Comparison of ENCODE assay signal across 10 mouse cellular contexts in the genomic region with DNA sequence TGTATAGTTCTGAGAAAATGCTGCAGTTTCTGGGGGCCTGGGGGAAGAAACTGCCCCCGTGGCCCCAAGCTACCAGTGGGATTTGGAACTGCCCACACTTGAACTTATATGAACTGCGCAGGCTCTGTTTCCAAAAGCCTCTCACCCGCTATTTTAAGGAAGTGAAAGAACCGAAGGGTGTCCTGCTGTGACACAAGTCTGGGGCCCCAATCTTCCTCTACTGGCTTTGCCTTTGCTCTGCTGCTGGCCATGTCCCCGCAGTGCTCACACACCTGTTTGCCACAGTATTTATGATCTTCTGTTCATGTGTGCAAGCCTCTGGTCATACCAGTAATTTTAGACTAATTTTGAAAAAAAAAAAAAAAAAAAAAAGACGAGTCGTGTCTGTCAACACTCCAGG. TPM values are rescaled to one million over a fixed set of nuclear protein-coding genes. Genes with fewer than 3 reads are reported as not detected.
DNase-seq lines count a peak whose midpoint lies in the region; ATAC-seq lines count a peak whose summit lies in the region.
"Had no signal": no experiment of that assay in that cellular context is flagged by ENCODE, and none has a peak within 500 bp of the region (broad histone marks: within the 10 kb centered on the region; RNA-seq: fewer than 3 reads in every experiment).

No protein-coding gene starts in this region.

- H3K9ac ChIP-seq in hindbrain, embryonic 13.5 days: no peak overlapping the region
- H3K9ac ChIP-seq in hindbrain, embryonic 11.5 days (ENCODE audit: low read depth, low read length): no peak overlapping the region
- no peak overlapping the region for H3K9ac ChIP-seq in embryonic facial prominence, embryonic 14.5 days (ENCODE audit: low read depth, low read length)
- H3K9ac ChIP-seq in intestine, embryonic 14.5 days (ENCODE audit: low read length): no peak overlapping the region

- no peak for ATAC-seq in hindbrain, embryonic 13.5 days (ENCODE audit: low FRiP score)
- ATAC-seq in hindbrain, embryonic 11.5 days (ENCODE audit: low FRiP score): no peak
- ATAC-seq in embryonic facial prominence, embryonic 14.5 days (ENCODE audit: low read depth): no peak
- ATAC-seq in intestine, embryonic 14.5 days (replicated peaks; ENCODE audit: low FRiP score, low TSS enrichment, low read depth): no peak

- H3K4me1 ChIP-seq in hindbrain, embryonic 13.5 days (replicated peaks): peaks cover 13% of the 10 kb centered on the region
- no peaks in the 10 kb centered on the region for H3K4me1 ChIP-seq in hindbrain, embryonic 11.5 days (replicated peaks; ENCODE audit: control insufficient read depth, insufficient read depth, low read length)
- no peaks in the 10 kb centered on the region; the same call in 1 of the 2 replicates for H3K4me1 ChIP-seq in embryonic facial prominence, embryonic 14.5 days (ENCODE audit: control insufficient read depth, insufficient read depth, low read length)
- H3K4me1 ChIP-seq in intestine, embryonic 14.5 days (replicated peaks; ENCODE audit: control insufficient read depth, insufficient read depth, low read length): peaks cover 2% of the 10 kb centered on the region; the same call in 1 of the 2 replicates
- peaks cover 15% of the 10 kb centered on the region for H3K4me1 ChIP-seq in midbrain, embryonic 10.5 days

- H3K27me3 ChIP-seq in hindbrain, embryonic 13.5 days: peaks cover 9% of the 10 kb centered on the region
- peaks cover 6% of the 10 kb centered on the region; the same call in 1 of the 2 replicates for H3K27me3 ChIP-seq in hindbrain, embryonic 11.5 days (ENCODE audit: control insufficient read depth, insufficient read depth, low read length)
- H3K27me3 ChIP-seq in embryonic facial prominence, embryonic 14.5 days (replicated peaks; ENCODE audit: control insufficient read depth, insufficient read depth, low read length): no peaks in the 10 kb centered on the region
- H3K27me3 ChIP-seq in intestine, embryonic 14.5 days (replicated peaks; ENCODE audit: control insufficient read depth, insufficient read depth, low read length): no peaks in the 10 kb centered on the region
- peaks cover 14% of the 10 kb centered on the region for H3K27me3 ChIP-seq in midbrain, embryonic 10.5 days (ENCODE audit: low read depth, poor library complexity, severe bottlenecking)

- H3K4me3 ChIP-seq in hindbrain, embryonic 13.5 days: no peak overlapping the region
- H3K4me3 ChIP-seq in hindbrain, embryonic 11.5 days (ENCODE audit: low read depth, low read length): no peak overlapping the region
- 0 out of 2 replicates have a peak overlapping the region, but pooled peaks have one; percentile 54 for H3K4me3 ChIP-seq in embryonic facial prominence, embryonic 14.5 days (ENCODE audit: low read depth, low read length)
- H3K4me3 ChIP-seq in intestine, embryonic 14.5 days (ENCODE audit: low read depth, low read length): 0 out of 2 replicates have a peak overlapping the region, but pooled peaks have one; percentile 56
- H3K4me3 ChIP-seq in midbrain, embryonic 10.5 days: peak overlapping the region; percentile 67; the same call in 1 of the 2 replicates

- H3K27ac ChIP-seq in hindbrain, embryonic 13.5 days: no peak overlapping the region
- no peak overlapping the region for H3K27ac ChIP-seq in hindbrain, embryonic 11.5 days (ENCODE audit: low read depth, low read length)
- no peak overlapping the region for H3K27ac ChIP-seq in embryonic facial prominence, embryonic 14.5 days (replicated peaks; ENCODE audit: low read depth, low read length)
- H3K27ac ChIP-seq in intestine, embryonic 14.5 days (ENCODE audit: low read depth): peak overlapping the region; percentile 54; the same call in 1 of the 2 replicates
- no peak overlapping the region for H3K27ac ChIP-seq in midbrain, embryonic 10.5 days (replicated peaks)

- intact Hi-C loops in left cerebral cortex, postnatal 25 days (cut with DNase I): loop anchor here (5.0 kb wide), 1 partner anchor 153 kb away; no protein-coding TSS in a partner anchor

- peak overlapping the region; percentile 89 for H3K4me2 ChIP-seq in hindbrain, embryonic 13.5 days
- no peak overlapping the region; the same call in 1 of the 2 replicates for H3K4me2 ChIP-seq in hindbrain, embryonic 11.5 days (replicated peaks; ENCODE audit: low read depth, low read length)
- peak overlapping the region; percentile 91 for H3K4me2 ChIP-seq in embryonic facial prominence, embryonic 14.5 days (ENCODE audit: low read depth, low read length)
- H3K4me2 ChIP-seq in intestine, embryonic 14.5 days (ENCODE audit: low read length): peak overlapping the region; percentile 81

- 31% methylated on average over 7 of the region's 7 CpGs for WGBS in hindbrain, embryonic 13.5 days
- 30% methylated on average over 7 of the region's 7 CpGs for WGBS in hindbrain, embryonic 11.5 days
- WGBS in embryonic facial prominence, embryonic 14.5 days: 30% methylated on average over 7 of the region's 7 CpGs
- 37% methylated on average over 7 of the region's 7 CpGs for WGBS in intestine, embryonic 14.5 days
- 41% methylated on average over 7 of the region's 7 CpGs for WGBS in midbrain, embryonic 10.5 days

- no peaks in the 10 kb centered on the region for H3K9me3 ChIP-seq in hindbrain, embryonic 13.5 days
- no peaks in the 10 kb centered on the region for H3K9me3 ChIP-seq in hindbrain, embryonic 11.5 days (ENCODE audit: control insufficient read depth, low read length)
- H3K9me3 ChIP-seq in embryonic facial prominence, embryonic 14.5 days (ENCODE audit: control insufficient read depth, low read length): no peaks in the 10 kb centered on the region
- H3K9me3 ChIP-seq in intestine, embryonic 14.5 days (ENCODE audit: control insufficient read depth, low read length): no peaks in the 10 kb centered on the region
- H3K9me3 ChIP-seq in midbrain, embryonic 10.5 days (replicated peaks): no peaks in the 10 kb centered on the region

- no peak for DNase-seq in hindbrain, embryonic 11.5 days (ENCODE audit: low spot score)
- DNase-seq in embryonic facial prominence, embryonic 14.5 days (ENCODE audit: low spot score): no peak
- no peak for DNase-seq in intestine, embryonic 14.5 days (ENCODE audit: low spot score)
- no peak for DNase-seq in midbrain, embryonic 10.5 days (ENCODE audit: low spot score)
- DNase-seq in right cerebral cortex, postnatal 4 days: no peak
- no peak for DNase-seq in ovary, postnatal 14 days (ENCODE audit: low spot score)
- DNase-seq in left cerebral cortex, postnatal 25 days (ENCODE audit: low spot score in 2 of 2): no peak

- H3K36me3 ChIP-seq in hindbrain, embryonic 13.5 days: no peaks in the 10 kb centered on the region
- no peaks in the 10 kb centered on the region for H3K36me3 ChIP-seq in hindbrain, embryonic 11.5 days (ENCODE audit: control insufficient read depth, insufficient read depth, low read length)
- peaks cover 5% of the 10 kb centered on the region for H3K36me3 ChIP-seq in embryonic facial prominence, embryonic 14.5 days (ENCODE audit: control insufficient read depth, insufficient read depth, low read length)
- peaks cover 16% of the 10 kb centered on the region for H3K36me3 ChIP-seq in intestine, embryonic 14.5 days (ENCODE audit: control insufficient read depth, insufficient read depth, low read length)
- no peaks in the 10 kb centered on the region for H3K36me3 ChIP-seq in midbrain, embryonic 10.5 days
- H3K36me3 ChIP-seq: G1E had no signal

RNA-seq across cellular contexts. Expression of gene Ppfibp2, which starts 1.1 kb away (rescaled TPM):
- 2.1 and 2.4 TPM in 2 replicates for polyA plus RNA-seq in hindbrain, embryonic 13.5 days (2015; fragmentation: Nextera tagmentation; extraction: Ambion mirVana)
- polyA plus RNA-seq in hindbrain, embryonic 11.5 days (2014; fragmentation: Nextera tagmentation; extraction: Ambion mirVana): 5.0 and 5.1 TPM in 2 replicates
- polyA plus RNA-seq in embryonic facial prominence, embryonic 14.5 days (2014; fragmentation: Nextera tagmentation; extraction: Ambion mirVana): 12.4 and 14.3 TPM in 2 replicates
- 11.2 and 12.8 TPM in 2 replicates for polyA plus RNA-seq in intestine, embryonic 14.5 days (2014; fragmentation: Nextera tagmentation; extraction: Ambion mirVana)
- polyA plus RNA-seq in midbrain, embryonic 10.5 days (2016; fragmentation: Nextera tagmentation; extraction: Ambion mirVana): 5.3 and 6.6 TPM in 2 replicates
- 1 to 10 TPM; 5.0 to 6.5 TPM for total RNA-seq in left cerebral cortex, postnatal 25 days (2021)
- polyA plus RNA-seq: G1E had no signal

RNA-seq across cellular contexts. Expression of gene Olfml1, which starts 26.7 kb away (rescaled TPM):
- polyA plus RNA-seq in hindbrain, embryonic 13.5 days (2015; fragmentation: Nextera tagmentation; extraction: Ambion mirVana): 4.1 and 4.3 TPM in 2 replicates
- polyA plus RNA-seq in hindbrain, embryonic 11.5 days (2014; fragmentation: Nextera tagmentation; extraction: Ambion mirVana): 10.7 and 11.4 TPM in 2 replicates
- polyA plus RNA-seq in embryonic facial prominence, embryonic 14.5 days (2014; fragmentation: Nextera tagmentation; extraction: Ambion mirVana): 26.9 and 31.3 TPM in 2 replicates
- polyA plus RNA-seq in intestine, embryonic 14.5 days (2014; fragmentation: Nextera tagmentation; extraction: Ambion mirVana): 18.6 and 24.3 TPM in 2 replicates
- polyA plus RNA-seq in midbrain, embryonic 10.5 days (2016; fragmentation: Nextera tagmentation; extraction: Ambion mirVana): 5.2 and 6.2 TPM in 2 replicates
- total RNA-seq in left cerebral cortex, postnatal 25 days (2021): 1 to 10 TPM; 8.8 to 9.5 TPM
- total RNA-seq: G1E had no signal
- polyA plus RNA-seq: G1E had no signal

RNA-seq across cellular contexts. Expression of gene 5330417H12Rik, which starts 31.1 kb away (rescaled TPM):
- polyA plus RNA-seq in hindbrain, embryonic 13.5 days (2015; fragmentation: Nextera tagmentation; extraction: Ambion mirVana): not detected in 2 replicates
- not detected in 2 replicates for polyA plus RNA-seq in hindbrain, embryonic 11.5 days (2014; fragmentation: Nextera tagmentation; extraction: Ambion mirVana)
- polyA plus RNA-seq in embryonic facial prominence, embryonic 14.5 days (2014; fragmentation: Nextera tagmentation; extraction: Ambion mirVana): not detected in 2 replicates
- not detected in 2 replicates for polyA plus RNA-seq in intestine, embryonic 14.5 days (2014; fragmentation: Nextera tagmentation; extraction: Ambion mirVana)
- not detected in 2 replicates for polyA plus RNA-seq in midbrain, embryonic 10.5 days (2016; fragmentation: Nextera tagmentation; extraction: Ambion mirVana)
- not detected for total RNA-seq in left cerebral cortex, postnatal 25 days (2021)
- total RNA-seq: G1E; layer of hippocampus, postnatal 14 days had no signal
- polyA plus RNA-seq: G1E had no signal

Comparison
In these comparisons a context has a peak if more than half of its experiments do, and no peak if none do; other contexts are left out.
1. H3K4me3 ChIP-seq: peak in embryonic facial prominence, embryonic 14.5 days (single experiment), intestine, embryonic 14.5 days (single experiment) and midbrain, embryonic 10.5 days (single experiment); none in hindbrain, embryonic 13.5 days (single experiment) and hindbrain, embryonic 11.5 days (single experiment).